In the genomic region with DNA sequence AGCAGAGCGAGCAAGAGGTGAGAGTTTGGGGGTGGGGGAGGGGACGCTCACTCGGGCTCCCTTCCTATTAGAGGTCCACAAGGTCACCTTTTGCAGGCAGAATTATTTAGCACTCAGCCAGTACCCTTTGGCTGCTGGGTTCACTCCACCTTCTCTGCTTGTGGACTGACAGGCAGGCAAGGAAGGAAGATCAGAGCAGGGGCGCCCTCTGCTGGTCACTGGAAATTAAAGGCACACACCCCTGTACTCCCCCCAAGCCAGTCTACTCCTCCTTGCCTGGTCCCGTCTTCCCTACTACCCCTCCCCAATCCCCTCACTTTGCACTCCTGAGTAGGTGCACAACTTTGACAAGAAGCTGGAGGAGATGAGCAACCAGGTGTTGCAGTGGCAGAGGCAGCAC, we compare ENCODE assay signal across 8 mouse cellular contexts. TPM values are rescaled to one million over a fixed set of nuclear protein-coding genes. Genes with fewer than 3 reads are reported as not detected.
A peak's percentile ranks its signal among the peaks of the same experiment; 100 is the strongest.
DNase-seq lines count a peak whose midpoint lies in the region; ATAC-seq lines count a peak whose summit lies in the region.

No protein-coding gene starts in this region.

- peak overlapping the region; percentile 25 for H3K4me3 ChIP-seq in embryonic facial prominence, embryonic 13.5 days
- 0 out of 2 replicates have a peak overlapping the region, but pooled peaks have one; percentile 17 for H3K4me3 ChIP-seq in kidney, embryonic 15.5 days (replicated peaks)
- H3K4me3 ChIP-seq in stomach, embryonic 14.5 days (ENCODE audit: low read depth, low read length): no peak overlapping the region

- 2% methylated on average over 5 of the region's 5 CpGs for WGBS in embryonic facial prominence, embryonic 13.5 days
- 3% methylated on average over 5 of the region's 5 CpGs for WGBS in kidney, embryonic 15.5 days
- 3% methylated on average over 5 of the region's 5 CpGs for WGBS in stomach, embryonic 14.5 days

- ATAC-seq in embryonic facial prominence, embryonic 13.5 days (ENCODE audit: insufficient number of reproducible peaks, insufficient read depth, low FRiP score, low TSS enrichment, low read depth): no peak
- ATAC-seq in kidney, embryonic 15.5 days (replicated peaks; ENCODE audit: low FRiP score): peak; percentile 83
- peak; percentile 78; the same call in 1 of the 2 replicates for ATAC-seq in stomach, embryonic 14.5 days (ENCODE audit: insufficient number of reproducible peaks, insufficient read depth, low FRiP score, low read depth)

- peak overlapping the region; percentile 48 for H3K4me2 ChIP-seq in embryonic facial prominence, embryonic 13.5 days
- H3K4me2 ChIP-seq in kidney, embryonic 15.5 days: peak overlapping the region; percentile 45
- H3K4me2 ChIP-seq in stomach, embryonic 14.5 days (replicated peaks; ENCODE audit: low read depth, low read length): no peak overlapping the region; the same call in 1 of the 2 replicates

- H3K4me1 ChIP-seq in embryonic facial prominence, embryonic 13.5 days: 0 out of 2 replicates have a peak, but pooled peaks cover 3% of the 10 kb centered on the region
- 0 out of 2 replicates have a peak, but pooled peaks cover 3% of the 10 kb centered on the region for H3K4me1 ChIP-seq in kidney, embryonic 15.5 days
- H3K4me1 ChIP-seq in stomach, embryonic 14.5 days (ENCODE audit: control insufficient read depth, insufficient read depth, low read length): no peaks in the 10 kb centered on the region

- H3K9me3 ChIP-seq in embryonic facial prominence, embryonic 13.5 days: no peaks in the 10 kb centered on the region
- H3K9me3 ChIP-seq in kidney, embryonic 15.5 days (replicated peaks): no peaks in the 10 kb centered on the region
- no peaks in the 10 kb centered on the region for H3K9me3 ChIP-seq in stomach, embryonic 14.5 days (ENCODE audit: control insufficient read depth, low read depth, low read length)

- no peak overlapping the region for H3K9ac ChIP-seq in embryonic facial prominence, embryonic 13.5 days
- no peak overlapping the region for H3K9ac ChIP-seq in kidney, embryonic 15.5 days
- no peak overlapping the region for H3K9ac ChIP-seq in stomach, embryonic 14.5 days (replicated peaks; ENCODE audit: low read depth, low read length)

- H3K36me3 ChIP-seq in embryonic facial prominence, embryonic 13.5 days: no peaks in the 10 kb centered on the region
- H3K36me3 ChIP-seq in kidney, embryonic 15.5 days: no peaks in the 10 kb centered on the region
- no peaks in the 10 kb centered on the region for H3K36me3 ChIP-seq in stomach, embryonic 14.5 days (ENCODE audit: control insufficient read depth, insufficient read depth, low read length)

- DNase-seq in 3T3-L1 (ENCODE audit: low read depth, low spot score): peak; percentile 84
- peak; percentile 76 to 79 for DNase-seq in adrenal gland, postnatal 36 days
- peak; percentile 34 to 46 for DNase-seq in heart, adult 9 months (ENCODE audit: low spot score in 2 of 2)
- peak; percentile 77 for DNase-seq in liver
- DNase-seq in naive thymus-derived CD4-positive, alpha-beta T cell, adult 2 months (ENCODE audit: low read depth): peak; percentile 59

- no peaks in the 10 kb centered on the region for H3K27me3 ChIP-seq in embryonic facial prominence, embryonic 13.5 days
- H3K27me3 ChIP-seq in kidney, embryonic 15.5 days: no peaks in the 10 kb centered on the region
- no peaks in the 10 kb centered on the region for H3K27me3 ChIP-seq in stomach, embryonic 14.5 days (ENCODE audit: control insufficient read depth, insufficient read depth, low read length)

- no peak overlapping the region for H3K27ac ChIP-seq in embryonic facial prominence, embryonic 13.5 days
- no peak overlapping the region for H3K27ac ChIP-seq in kidney, embryonic 15.5 days
- H3K27ac ChIP-seq in stomach, embryonic 14.5 days (ENCODE audit: low read length): no peak overlapping the region

RNA-seq across cellular contexts. Expression of a gene that starts 29.0 kb away (rescaled TPM):
- total RNA-seq in adrenal gland, postnatal 36 days (2021): 10 to 100 TPM; 22.7 to 24.8 TPM
- polyA plus RNA-seq in embryonic facial prominence, embryonic 13.5 days (2015; fragmentation: Nextera tagmentation; extraction: Ambion mirVana): 25.3 and 26.5 TPM in 2 replicates
- polyA plus RNA-seq in kidney, embryonic 15.5 days (2015; fragmentation: Nextera tagmentation; extraction: Ambion mirVana): 24.0 and 25.7 TPM in 2 replicates
- 18.3 and 19.2 TPM in 2 replicates for polyA plus RNA-seq in stomach, embryonic 14.5 days (2014; fragmentation: Nextera tagmentation; extraction: Ambion mirVana)

RNA-seq across cellular contexts. Expression of a gene that starts 29.0 kb away (rescaled TPM):
- total RNA-seq in adrenal gland, postnatal 36 days (2021): 10 to 100 TPM in 1 of 2 experiments, 1 to 10 TPM in 1; 9.4 to 11.0 TPM
- polyA plus RNA-seq in embryonic facial prominence, embryonic 13.5 days (2015; fragmentation: Nextera tagmentation; extraction: Ambion mirVana): 25.8 and 26.5 TPM in 2 replicates
- 25.4 and 26.7 TPM in 2 replicates for polyA plus RNA-seq in kidney, embryonic 15.5 days (2015; fragmentation: Nextera tagmentation; extraction: Ambion mirVana)
- polyA plus RNA-seq in stomach, embryonic 14.5 days (2014; fragmentation: Nextera tagmentation; extraction: Ambion mirVana): 20.6 and 21.2 TPM in 2 replicates

RNA-seq across cellular contexts. Expression of a gene that starts 42.3 kb away (rescaled TPM):
- total RNA-seq in adrenal gland, postnatal 36 days (2021): 100 to 1,000 TPM in 1 of 2 experiments, 10 to 100 TPM in 1; 71.7 to 252 TPM
- 0.41 and 2.5 TPM in 2 replicates for polyA plus RNA-seq in embryonic facial prominence, embryonic 13.5 days (2015; fragmentation: Nextera tagmentation; extraction: Ambion mirVana)
- 5.7 and 6.0 TPM in 2 replicates for polyA plus RNA-seq in kidney, embryonic 15.5 days (2015; fragmentation: Nextera tagmentation; extraction: Ambion mirVana)
- polyA plus RNA-seq in stomach, embryonic 14.5 days (2014; fragmentation: Nextera tagmentation; extraction: Ambion mirVana): 0.85 and 1.9 TPM in 2 replicates

RNA-seq across cellular contexts. Expression of a gene that starts 42.9 kb away (rescaled TPM):
- total RNA-seq in adrenal gland, postnatal 36 days (2021): not detected
- 0.14 TPM in 1 of 2 replicates, not detected in the other for polyA plus RNA-seq in embryonic facial prominence, embryonic 13.5 days (2015; fragmentation: Nextera tagmentation; extraction: Ambion mirVana)
- polyA plus RNA-seq in kidney, embryonic 15.5 days (2015; fragmentation: Nextera tagmentation; extraction: Ambion mirVana): 0.08 and 0.10 TPM in 2 replicates
- not detected in 2 replicates for polyA plus RNA-seq in stomach, embryonic 14.5 days (2014; fragmentation: Nextera tagmentation; extraction: Ambion mirVana)
